Mouse (Mus musculus): ENCODE results near the gene Bglap. TPM values are rescaled to one million over a fixed set of nuclear protein-coding genes. Genes with fewer than 3 reads are reported as not detected.

Gene Bglap
- 0.20 and 1.0 TPM in 2 replicates for polyA plus RNA-seq (2012; rRNA removed)

GRCm38 (mm10) chr3:88384364-88384763, at the start of gene Bglap:
TSS of gene Bglap (minus strand) at chr3:88384464.

GRCm38 (mm10) chr3:88424605-88425329, 40.5 kb upstream of the Bglap start, which contains the start of gene Slc25a44:
TSS of gene Slc25a44 (minus strand) at chr3:88425139.

GRCm38 (mm10) chr3:88409741-88410644, 25.7 kb upstream of the Bglap start, which contains the start of gene Pmf1:
TSS of gene Pmf1 (minus strand) at chr3:88410331.

GRCm38 (mm10) chr3:88378599-88378998, 5.7 kb downstream of the Bglap start, which contains the start of gene Bglap2:
TSS of gene Bglap2 (minus strand) at chr3:88378699.

GRCm38 (mm10) chr3:88372643-88373042, 11.6 kb downstream of the Bglap start, which contains the start of gene Bglap3:
TSS of gene Bglap3 (minus strand) at chr3:88372743.

GRCm38 (mm10) chr3:88364337-88364736, 19.9 kb downstream of the Bglap start, which contains the start of gene Paqr6:
TSS of gene Paqr6 (plus strand) at chr3:88364584.

GRCm38 (mm10) chr3:88336058-88337013, 47.9 kb downstream of the Bglap start, which contains the start of the genes Tmem79 and Smg5:
TSS of gene Tmem79 (minus strand) at chr3:88336148.
TSS of gene Smg5 (plus strand) at chr3:88336260.

Other genes with a start within 250 kb of the Bglap start
- 22.3 and 32.4 TPM in 2 replicates for gene Mef2d, start 242.1 kb downstream of the Bglap start, polyA plus RNA-seq (2012; rRNA removed)
- 0.49 and 0.53 TPM in 2 replicates for gene Rhbg, start 129.8 kb downstream of the Bglap start, polyA plus RNA-seq (2012; rRNA removed)
- gene Gm38392, start 97.3 kb downstream of the Bglap start, polyA plus RNA-seq (2012; rRNA removed): 0.15 and 0.20 TPM in 2 replicates
- gene Tsacc, start 87.5 kb downstream of the Bglap start, polyA plus RNA-seq (2012; rRNA removed): 3.8 and 6.7 TPM in 2 replicates
- gene Cct3, start 87.3 kb downstream of the Bglap start, polyA plus RNA-seq (2012; rRNA removed): 479 and 533 TPM in 2 replicates
- 55.2 and 76.1 TPM in 2 replicates for gene Glmp, start 59.4 kb downstream of the Bglap start, polyA plus RNA-seq (2012; rRNA removed)
- gene Tmem79, start 48.3 kb downstream of the Bglap start, polyA plus RNA-seq (2012; rRNA removed): 2.0 TPM in 2 replicates
- gene Smg5, start 48.2 kb downstream of the Bglap start, polyA plus RNA-seq (2012; rRNA removed): 111 and 112 TPM in 2 replicates
- 1.4 and 1.9 TPM in 2 replicates for gene Paqr6, start 19.9 kb downstream of the Bglap start, polyA plus RNA-seq (2012; rRNA removed)
- 0.06 and 0.25 TPM in 2 replicates for gene Bglap3, start 11.7 kb downstream of the Bglap start, polyA plus RNA-seq (2012; rRNA removed)
- gene Bglap2, start 5.8 kb downstream of the Bglap start, polyA plus RNA-seq (2012; rRNA removed): not detected in 2 replicates
- 105 and 106 TPM in 2 replicates for gene Pmf1, start 25.9 kb upstream of the Bglap start, polyA plus RNA-seq (2012; rRNA removed)
- 16.7 and 19.8 TPM in 2 replicates for gene Slc25a44, start 40.7 kb upstream of the Bglap start, polyA plus RNA-seq (2012; rRNA removed)
- gene Sema4a, start 76.7 kb upstream of the Bglap start, polyA plus RNA-seq (2012; rRNA removed): 10.6 and 14.6 TPM in 2 replicates
- 22.5 and 24.7 TPM in 2 replicates for gene Lmna, start 125.5 kb upstream of the Bglap start, polyA plus RNA-seq (2012; rRNA removed)
- 70.1 and 73.6 TPM in 2 replicates for gene Mex3a, start 147.9 kb upstream of the Bglap start, polyA plus RNA-seq (2012; rRNA removed)
- 1.7 and 2.1 TPM in 2 replicates for gene Rab25, start 163.8 kb upstream of the Bglap start, polyA plus RNA-seq (2012; rRNA removed)
- 95.0 and 115 TPM in 2 replicates for gene Lamtor2, start 168.6 kb upstream of the Bglap start, polyA plus RNA-seq (2012; rRNA removed)
- 88.6 and 105 TPM in 2 replicates for gene Ubqln4, start 169.3 kb upstream of the Bglap start, polyA plus RNA-seq (2012; rRNA removed)
- gene Ssr2, start 191.4 kb upstream of the Bglap start, polyA plus RNA-seq (2012; rRNA removed): 170 and 215 TPM in 2 replicates
- 89.1 and 124 TPM in 2 replicates for gene Arhgef2, start 221.5 kb upstream of the Bglap start, polyA plus RNA-seq (2012; rRNA removed)